Mouse (Mus musculus) WW6 (cell line): ENCODE data around the gene Adgra3.

Source experiments
- DNase-seq: peaks from one replicate; pipeline ENCODE4 v3.0.0-alpha.2; 2013; ENCODE audit warnings: low read depth, low spot score

Adgra3 gene

DNA sequence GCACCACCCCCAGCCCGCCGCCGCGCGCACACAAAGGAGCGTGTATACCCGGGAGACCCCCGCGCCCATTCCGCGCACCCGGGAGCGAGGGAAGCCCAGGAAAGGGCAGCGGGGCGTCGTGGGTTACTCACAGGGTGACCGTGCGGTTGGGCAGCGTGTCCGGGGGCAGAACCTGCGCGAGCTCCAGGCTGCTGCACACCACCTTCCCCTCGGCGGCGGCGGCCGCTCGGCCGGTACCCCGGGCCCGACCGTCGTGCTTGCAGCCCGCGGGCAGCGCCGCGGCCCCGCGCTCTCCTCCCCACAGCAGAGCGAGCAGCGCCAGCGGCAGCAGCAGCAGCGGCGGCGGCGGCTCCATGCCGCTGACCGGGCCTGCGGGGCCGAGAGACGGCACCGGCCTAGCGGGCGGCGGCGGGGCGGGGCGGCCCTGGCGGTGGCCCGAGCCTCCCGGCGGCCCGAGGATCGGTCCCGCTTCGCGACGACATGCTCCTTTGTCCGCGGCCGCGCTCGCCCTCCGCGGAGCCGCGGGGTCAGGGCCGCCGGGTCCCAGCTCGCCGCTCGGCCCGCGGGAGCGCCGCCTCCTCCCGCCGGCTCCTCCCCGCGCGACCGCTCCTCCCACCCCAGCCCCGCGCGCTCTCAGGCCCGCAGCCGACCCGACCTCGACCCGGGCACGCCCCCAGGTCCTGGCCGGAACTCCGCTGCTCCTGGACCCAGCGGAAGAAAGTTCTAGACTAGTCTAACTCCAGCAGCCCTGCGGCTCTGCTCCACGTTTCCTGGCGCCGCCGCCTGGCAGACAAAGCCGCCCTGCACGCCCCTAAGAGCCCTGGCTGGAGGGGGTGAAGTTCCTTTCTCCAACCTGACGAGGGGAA, at the start of gene Adgra3:
Gene Adgra3, minus strand, starts transcription at position 586 of the 866 bp plus-strand sequence.
- DNase-seq = peak; percentile 48

GRCm38 (mm10) chr5:50083441-50083840, 24.6 kb upstream of the Adgra3 start:
- no peak for DNase-seq

DNA sequence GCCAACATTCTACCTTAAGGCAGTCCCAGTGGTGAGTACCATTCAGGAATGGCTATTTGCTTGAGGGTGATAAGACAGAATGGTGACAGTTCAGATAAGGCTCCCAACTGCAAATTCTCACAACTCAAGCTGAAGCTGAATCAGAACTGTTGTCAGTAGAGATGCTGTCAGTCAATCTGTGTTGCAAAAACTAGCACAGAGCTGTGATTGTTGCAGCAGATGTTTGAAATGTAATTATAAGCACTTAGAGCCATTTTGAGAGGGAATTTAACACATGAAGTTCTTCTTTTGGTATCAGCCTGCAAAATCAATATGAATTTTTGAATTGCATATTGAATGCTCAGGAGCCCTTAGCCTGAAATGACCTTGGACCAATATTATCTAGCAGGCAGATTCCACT, 15.4 kb upstream of the Adgra3 start:
- DNase-seq = no peak

- no peak for DNase-seq
Observed at GRCm38 (mm10) chr5:50064236-50064635, 5.4 kb upstream of the Adgra3 start.

DNA sequence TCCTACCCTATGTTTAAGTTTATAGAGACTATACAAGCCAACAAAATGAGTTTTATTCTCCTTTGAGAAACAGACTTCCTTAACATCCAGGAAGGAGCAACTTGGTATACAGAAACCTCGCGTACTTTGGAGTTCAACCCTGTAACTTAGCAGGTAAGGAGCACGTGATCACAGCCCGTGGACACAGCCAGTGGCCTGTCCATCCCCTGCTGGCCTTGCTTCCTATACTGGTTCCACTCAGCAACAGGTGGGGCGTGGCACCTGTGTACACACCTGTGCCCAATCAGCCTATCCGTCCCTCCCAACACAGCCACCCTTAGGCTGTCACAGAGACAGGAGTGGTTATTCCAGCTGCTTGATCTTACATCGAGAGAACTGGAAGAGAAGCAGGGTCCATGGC, 780 bp upstream of the Adgra3 start:
- DNase-seq = no peak

DNA sequence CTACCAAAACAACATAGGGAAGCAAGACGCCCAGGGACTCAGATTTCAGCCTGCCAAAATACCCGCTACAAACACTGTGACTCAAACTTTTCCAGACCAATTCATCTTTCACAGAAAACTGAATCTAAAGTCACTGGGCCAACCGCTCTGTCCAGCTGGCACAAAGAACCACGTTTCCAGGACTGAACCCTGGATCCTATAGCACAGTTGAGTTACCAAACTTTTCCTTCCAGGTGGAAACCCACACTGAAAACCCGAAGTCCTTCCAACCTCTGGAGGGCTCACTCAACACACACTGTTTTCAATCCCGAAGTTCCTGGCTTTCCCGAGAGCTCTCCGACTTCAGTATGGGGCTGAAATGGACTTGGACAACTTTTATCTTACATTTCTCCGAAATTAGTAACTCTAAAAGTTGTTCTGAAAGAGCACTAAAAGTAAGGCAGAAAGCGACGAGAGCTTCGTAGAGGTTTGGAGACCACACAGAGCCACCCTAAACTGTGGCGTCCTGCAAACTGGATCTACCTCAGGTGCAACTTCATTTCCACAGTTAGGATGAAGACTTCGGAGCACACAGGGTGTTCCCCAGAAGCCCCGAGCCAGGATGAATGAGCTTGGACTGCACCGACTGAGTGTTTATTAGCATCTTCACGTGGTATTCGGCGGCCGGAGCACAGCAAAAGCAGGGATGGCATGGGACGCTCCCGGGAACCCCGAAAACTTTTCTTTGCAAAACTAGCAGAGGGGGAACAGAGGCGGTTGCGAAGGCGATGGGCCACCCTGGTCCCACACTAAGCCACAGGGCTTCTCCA, 990 bp downstream of the Adgra3 start:
- DNase-seq = peak; percentile 28

- DNase-seq = no peak
Observed at GRCm38 (mm10) chr5:50052456-50052855, 6.3 kb downstream of the Adgra3 start.

DNA sequence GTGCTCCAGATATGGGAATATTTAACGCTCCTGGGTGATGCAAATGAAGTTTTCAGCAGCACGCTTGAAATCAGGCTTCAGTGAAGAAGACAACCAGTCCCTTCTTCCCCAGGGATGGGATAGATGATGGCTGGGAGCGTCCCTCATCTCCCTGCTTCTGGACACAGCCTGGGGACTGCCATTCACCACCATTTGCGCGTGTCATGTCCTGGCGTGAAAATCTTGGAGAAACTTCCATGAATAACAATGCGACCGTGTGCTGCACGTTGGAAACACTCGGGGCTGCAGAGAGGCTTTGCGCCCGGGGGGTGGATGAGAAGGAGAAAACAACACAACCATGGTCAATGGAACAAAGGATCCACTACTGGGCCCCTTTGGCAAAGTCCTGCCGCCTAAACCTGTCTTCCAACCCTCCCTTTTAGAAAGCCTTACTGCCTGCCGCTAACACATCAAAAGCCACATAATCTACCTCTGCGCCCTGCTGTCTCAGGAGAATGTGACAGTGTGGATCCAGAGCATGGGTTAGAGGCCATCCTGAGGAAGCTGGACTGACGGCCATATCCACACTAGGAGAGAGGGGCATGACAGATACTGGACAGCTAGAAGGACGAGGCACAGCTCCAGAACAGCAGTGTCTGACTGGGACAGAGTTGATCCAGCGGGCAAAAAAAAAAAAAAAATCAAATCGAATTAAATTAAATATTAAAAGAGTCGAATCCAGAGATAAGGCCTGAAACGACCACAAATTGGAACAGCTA, 8.0 kb downstream of the Adgra3 start:
- DNase-seq = no peak

DNA sequence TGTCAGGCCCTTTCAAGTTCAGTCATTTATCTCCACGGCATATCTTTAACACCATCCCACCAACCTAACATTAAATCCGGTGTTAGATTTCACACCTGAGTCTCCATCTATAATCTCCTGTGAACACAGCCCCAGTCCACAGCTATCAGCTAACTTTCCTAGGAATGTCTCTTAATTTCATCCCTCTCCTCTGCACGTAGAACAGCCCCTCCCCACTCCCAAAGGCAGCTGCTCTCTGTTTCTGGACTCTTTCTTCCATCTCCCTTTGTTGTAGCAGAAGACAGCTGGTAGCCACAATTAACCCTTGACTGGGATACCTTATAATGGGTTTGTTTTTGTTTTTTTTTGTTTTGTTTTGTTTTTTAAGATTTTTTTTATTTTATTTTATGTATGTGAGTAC, 8.8 kb downstream of the Adgra3 start:
- DNase-seq = no peak

GRCm38 (mm10) chr5:50049506-50049905, 9.3 kb downstream of the Adgra3 start:
- DNase-seq = no peak

- DNase-seq = no peak
Observed at GRCm38 (mm10) chr5:50048960-50049359, 9.8 kb downstream of the Adgra3 start.

- DNase-seq = no peak
Observed at GRCm38 (mm10) chr5:50048271-50048851, 10.4 kb downstream of the Adgra3 start.

DNA sequence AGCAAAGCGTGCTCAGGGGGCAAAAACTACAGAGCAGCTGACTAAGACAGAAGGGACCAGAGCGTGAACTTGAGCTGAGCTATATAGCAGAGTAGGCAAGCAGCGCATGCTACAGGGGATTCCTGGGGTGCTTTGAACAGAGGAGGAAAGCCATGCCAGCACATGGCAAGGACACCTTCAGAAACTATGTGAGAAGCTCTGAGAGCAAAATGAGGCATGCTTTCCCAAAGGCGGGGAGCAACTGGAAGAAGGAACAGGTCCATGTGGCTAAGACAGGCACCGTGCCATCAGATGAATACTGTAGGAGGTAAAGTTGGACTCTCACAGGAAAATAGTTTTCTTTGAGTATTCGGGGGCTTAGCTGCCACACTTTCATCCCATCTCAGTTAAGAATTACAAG, 13.6 kb downstream of the Adgra3 start:
- no peak for DNase-seq

GRCm38 (mm10) chr5:50043677-50044076, 15.1 kb downstream of the Adgra3 start:
- DNase-seq = no peak

- no peak for DNase-seq
Observed at GRCm38 (mm10) chr5:50042274-50042943, 16.4 kb downstream of the Adgra3 start.

- DNase-seq = no peak
Observed at GRCm38 (mm10) chr5:50039521-50039920, 19.3 kb downstream of the Adgra3 start.

DNA sequence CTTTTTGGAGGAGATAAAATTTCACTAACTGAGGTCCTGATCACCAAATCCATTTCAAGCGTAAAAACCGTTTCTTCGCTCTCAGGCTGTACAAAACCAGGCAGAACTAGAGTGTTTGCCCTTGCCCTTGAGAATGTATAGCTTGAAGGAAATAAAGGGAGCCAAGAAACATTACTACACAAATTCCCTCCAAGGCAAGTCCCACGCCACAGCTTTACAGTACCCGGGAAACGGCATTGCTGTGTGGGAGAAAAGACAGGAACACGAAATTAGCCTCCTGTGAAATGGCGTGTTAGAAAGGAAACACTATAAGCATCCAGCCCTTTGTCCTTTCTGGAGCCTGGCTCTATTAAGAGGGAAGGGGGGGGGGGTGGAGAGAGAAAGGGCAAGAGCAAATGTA, 21.1 kb downstream of the Adgra3 start:
- no peak for DNase-seq

- no peak for DNase-seq
Observed at GRCm38 (mm10) chr5:50034900-50035514, 23.8 kb downstream of the Adgra3 start.

GRCm38 (mm10) chr5:50034231-50034630, 24.6 kb downstream of the Adgra3 start:
- DNase-seq = no peak

GRCm38 (mm10) chr5:50033660-50034059, 25.1 kb downstream of the Adgra3 start:
- no peak for DNase-seq

DNA sequence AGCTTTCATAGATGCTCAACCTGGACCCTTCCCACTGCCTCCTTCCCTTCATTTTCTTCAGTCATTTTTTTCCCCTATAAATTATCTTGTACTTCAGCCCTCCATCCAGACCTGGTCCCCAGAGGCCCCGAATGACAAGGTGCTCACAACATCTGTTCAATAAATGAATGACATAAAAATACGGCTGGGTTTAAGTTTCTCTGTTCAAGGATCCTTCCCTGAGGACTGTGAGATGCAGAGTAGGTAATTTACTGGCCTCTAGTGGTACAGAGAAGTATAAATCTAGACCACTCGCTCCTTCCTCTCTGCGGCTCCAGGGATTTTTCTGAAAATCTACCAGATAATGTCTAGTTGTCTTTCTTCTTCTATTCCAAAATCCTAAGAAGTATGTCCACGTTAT, 26.5 kb downstream of the Adgra3 start:
- DNase-seq = no peak
